Mouse (Mus musculus) hindbrain, embryonic 15.5 days (tissue): Measurements from ENCODE around the gene Mog. TPM values are rescaled to one million over a fixed set of nuclear protein-coding genes. Genes with fewer than 3 reads are reported as not detected.

ENCODE experiments used
- ATAC-seq: fragments of 200-750 bp; cut with Nextera tagmentation; 2 replicates; pipeline ENCODE4 v1.8.0; 2017; ENCODE audit warnings: low read depth, moderate number of reproducible peaks, moderate TSS enrichment; ENCODE audit not compliant: low FRiP score
- H3K27ac ChIP-seq: fragments of 300-500 bp; sonication (generic); replicated peaks from 2 replicates; pipeline ENCODE4 v1.5.1; 2015; ENCODE audit warnings: mild to moderate bottlenecking, inconsistent platforms
- H3K27me3 ChIP-seq: fragments of 300-500 bp; sonication (generic); 2 replicates; pipeline ENCODE4 v1.6.1; 2015; ENCODE audit warnings: control low read depth, inconsistent platforms
- H3K36me3 ChIP-seq: fragments of 300-500 bp; sonication (generic); 2 replicates; pipeline ENCODE4 v1.6.1; 2015; ENCODE audit warnings: control low read depth, inconsistent platforms
- H3K4me1 ChIP-seq: fragments of 300-500 bp; sonication (generic); replicated peaks from 2 replicates; pipeline ENCODE4 v1.6.1; 2015; ENCODE audit warnings: control low read depth, inconsistent platforms
- H3K4me2 ChIP-seq: fragments of 300-500 bp; sonication (generic); 2 replicates; pipeline ENCODE4 v1.6.1; 2015; ENCODE audit warnings: moderate library complexity, mild to moderate bottlenecking, inconsistent platforms
- H3K4me3 ChIP-seq: fragments of 300-500 bp; sonication (generic); 2 replicates; pipeline ENCODE4 v1.5.1; 2015; ENCODE audit warnings: mild to moderate bottlenecking, inconsistent platforms
- H3K9ac ChIP-seq: fragments of 300-500 bp; sonication (generic); 2 replicates; pipeline ENCODE4 v1.6.1; 2015; ENCODE audit warnings: inconsistent platforms
- H3K9me3 ChIP-seq: fragments of 300-500 bp; sonication (generic); 2 replicates; pipeline ENCODE4 v1.6.1; 2016; ENCODE audit warnings: control low read depth, inconsistent platforms
- WGBS: fragments of 180-500 bp; shearing (Covaris S2); methylation state at CpG from one replicate; pipeline ENCODE4 v1.1.7; 2015; 5-methylcytosine and 5-hydroxymethylcytosine counted together
- polyA plus RNA-seq: library from polyadenylated mRNA; unstranded; fragments of >200 nt; fragmentation: Nextera tagmentation; extraction: Ambion mirVana; gene quantifications from 2 replicates; pipeline ENCODE4 v1.2.1, GENCODE M21; 2015

Gene Mog
- polyA plus RNA-seq = 2.3 TPM in 2 replicates

- no peaks in the 10 kb centered on the region for H3K9me3 ChIP-seq
- no peak within 1 kb of the TSS for H3K4me3 ChIP-seq
- H3K4me1 ChIP-seq = peaks cover 5% of the 10 kb centered on the region; the same call in 1 of the 2 replicates
- WGBS = 81% methylated on average over 9 of the region's 9 CpGs
- no peak within 1 kb of the TSS for H3K4me2 ChIP-seq
- no peak within 1 kb of the TSS for H3K9ac ChIP-seq
- no peak for ATAC-seq
- no peak within 1 kb of the TSS for H3K27ac ChIP-seq
- H3K36me3 ChIP-seq = no peaks in the 10 kb centered on the region
- H3K27me3 ChIP-seq = no peaks in the 10 kb centered on the region
Measured at GRCm38 (mm10) chr17:37022628-37023576, at the start of gene Mog. Mog (minus strand) TSS chr17:37023398.

GRCm38 (mm10) chr17:37072730-37073276 is 49.6 kb upstream of the Mog start:
- Histone ChIP-seq H3K27ac (peak overlapping the region; percentile 54; the same call in 1 of the 2 replicates), H3K4me3 (no peak overlapping the region), H3K27me3 (no peaks in the 10 kb centered on the region), H3K4me1 (0 out of 2 replicates have a peak, but pooled peaks cover 4% of the 10 kb centered on the region), H3K9me3 (no peaks in the 10 kb centered on the region), H3K36me3 (peaks cover 83% of the 10 kb centered on the region), H3K4me2 (peak overlapping the region; percentile 13; the same call in 1 of the 2 replicates), H3K9ac (no peak overlapping the region)
- WGBS = 29% methylated on average over 11 of the region's 11 CpGs
- ATAC-seq = no peak; the same call in 1 of the 2 replicates

GRCm38 (mm10) chr17:37072080-37072729 is 49.0 kb upstream of the Mog start:
- 47% methylated on average over 12 of the region's 12 CpGs for WGBS
- Histone ChIP-seq H3K9me3 (no peaks in the 10 kb centered on the region), H3K4me2 (no peak overlapping the region), H3K27ac (peak overlapping the region; percentile 36; the same call in 1 of the 2 replicates), H3K4me1 (0 out of 2 replicates have a peak, but pooled peaks cover 4% of the 10 kb centered on the region), H3K36me3 (peaks cover 89% of the 10 kb centered on the region), H3K27me3 (no peaks in the 10 kb centered on the region), H3K4me3 (no peak overlapping the region), H3K9ac (no peak overlapping the region)
- peak; percentile 40; the same call in 1 of the 2 replicates for ATAC-seq

- ATAC-seq = no peak
- peaks cover 95% of the 10 kb centered on the region for H3K36me3 ChIP-seq
- 89% methylated on average over 8 of the region's 8 CpGs for WGBS
Measured at GRCm38 (mm10) chr17:37070121-37070520, 46.9 kb upstream of the Mog start.

GRCm38 (mm10) chr17:37067861-37068260 is 44.7 kb upstream of the Mog start:
- Histone ChIP-seq H3K27me3 (no peaks in the 10 kb centered on the region), H3K9ac (no peak overlapping the region), H3K27ac (0 out of 2 replicates have a peak overlapping the region, but pooled peaks have one; percentile 30), H3K4me1 (0 out of 2 replicates have a peak, but pooled peaks cover 4% of the 10 kb centered on the region), H3K9me3 (no peaks in the 10 kb centered on the region), H3K4me2 (no peak overlapping the region), H3K4me3 (no peak overlapping the region), H3K36me3 (peaks cover 100% of the 10 kb centered on the region)
- ATAC-seq = peak; percentile 35
- WGBS = 80% methylated on average over 1 of the region's 1 CpGs

More at GRCm38 (mm10) chr17:37070121-37070520, 46.9 kb upstream of the Mog start:
- no peaks in the 10 kb centered on the region for H3K27me3 ChIP-seq
- H3K4me1 ChIP-seq = 0 out of 2 replicates have a peak, but pooled peaks cover 4% of the 10 kb centered on the region
- H3K4me3 ChIP-seq = no peak overlapping the region
- no peak overlapping the region for H3K9ac ChIP-seq
- no peak overlapping the region for H3K4me2 ChIP-seq
- H3K27ac ChIP-seq = no peak overlapping the region
- H3K9me3 ChIP-seq = no peaks in the 10 kb centered on the region

GRCm38 (mm10) chr17:37065993-37066392 is 42.8 kb upstream of the Mog start:
- WGBS = 97% methylated on average over 2 of the region's 2 CpGs
- ATAC-seq = no peak
- Histone ChIP-seq H3K27me3 (no peaks in the 10 kb centered on the region), H3K36me3 (peaks cover 99% of the 10 kb centered on the region), H3K9me3 (no peaks in the 10 kb centered on the region), H3K27ac (no peak overlapping the region), H3K4me1 (no peaks in the 10 kb centered on the region), H3K4me2 (no peak overlapping the region), H3K4me3 (no peak overlapping the region), H3K9ac (no peak overlapping the region)

GRCm38 (mm10) chr17:37063686-37064495 is 40.7 kb upstream of the Mog start:
- H3K4me1 ChIP-seq = no peaks in the 10 kb centered on the region
- ATAC-seq = no peak

GRCm38 (mm10) chr17:37063063-37063462 is 39.9 kb upstream of the Mog start:
- H3K9me3 ChIP-seq = no peaks in the 10 kb centered on the region
- ATAC-seq = no peak
- peaks cover 89% of the 10 kb centered on the region for H3K36me3 ChIP-seq
- H3K27me3 ChIP-seq = no peaks in the 10 kb centered on the region
- H3K4me2 ChIP-seq = no peak overlapping the region
- no peak overlapping the region for H3K9ac ChIP-seq
- 75% methylated on average over 10 of the region's 10 CpGs for WGBS
- no peaks in the 10 kb centered on the region for H3K4me1 ChIP-seq
- no peak overlapping the region for H3K4me3 ChIP-seq
- H3K27ac ChIP-seq = no peak overlapping the region

More at GRCm38 (mm10) chr17:37063686-37064495, 40.7 kb upstream of the Mog start:
- WGBS = 76% methylated on average over 11 of the region's 11 CpGs
- no peak overlapping the region for H3K4me2 ChIP-seq
- H3K9me3 ChIP-seq = no peaks in the 10 kb centered on the region
- peaks cover 89% of the 10 kb centered on the region for H3K36me3 ChIP-seq
- H3K4me3 ChIP-seq = no peak overlapping the region
- no peaks in the 10 kb centered on the region for H3K27me3 ChIP-seq
- no peak overlapping the region for H3K27ac ChIP-seq
- H3K9ac ChIP-seq = no peak overlapping the region

- H3K4me2 ChIP-seq = no peak overlapping the region
- no peaks in the 10 kb centered on the region for H3K9me3 ChIP-seq
- H3K27ac ChIP-seq = no peak overlapping the region
- no peaks in the 10 kb centered on the region for H3K4me1 ChIP-seq
- no peak overlapping the region for H3K4me3 ChIP-seq
- no peak for ATAC-seq
- no peak overlapping the region for H3K9ac ChIP-seq
- 82% methylated on average over 10 of the region's 10 CpGs for WGBS
- peaks cover 82% of the 10 kb centered on the region for H3K36me3 ChIP-seq
- no peaks in the 10 kb centered on the region for H3K27me3 ChIP-seq
Measured at GRCm38 (mm10) chr17:37062101-37062641, 39.0 kb upstream of the Mog start.

GRCm38 (mm10) chr17:37061435-37061834 is 38.2 kb upstream of the Mog start:
- Histone ChIP-seq H3K27me3 (no peaks in the 10 kb centered on the region), H3K9me3 (no peaks in the 10 kb centered on the region), H3K4me1 (peaks cover 5% of the 10 kb centered on the region; the same call in 1 of the 2 replicates), H3K27ac (no peak overlapping the region), H3K36me3 (peaks cover 80% of the 10 kb centered on the region), H3K4me2 (no peak overlapping the region), H3K9ac (no peak overlapping the region), H3K4me3 (no peak overlapping the region)
- no peak for ATAC-seq
- 77% methylated on average over 3 of the region's 3 CpGs for WGBS

GRCm38 (mm10) chr17:37056957-37057356 is 33.8 kb upstream of the Mog start:
- Histone ChIP-seq H3K36me3 (peaks cover 57% of the 10 kb centered on the region), H3K4me1 (peaks cover 18% of the 10 kb centered on the region)

More at GRCm38 (mm10) chr17:37056957-37057356, 33.8 kb upstream of the Mog start:
- no peak for ATAC-seq
- H3K9me3 ChIP-seq = no peaks in the 10 kb centered on the region
- H3K27me3 ChIP-seq = no peaks in the 10 kb centered on the region
- no peak overlapping the region for H3K4me3 ChIP-seq
- H3K4me2 ChIP-seq = no peak overlapping the region
- no peak overlapping the region for H3K27ac ChIP-seq
- no peak overlapping the region; the same call in 1 of the 2 replicates for H3K9ac ChIP-seq
- WGBS = 63% methylated on average over 6 of the region's 6 CpGs
